Mouse (Mus musculus) left cerebral cortex, postnatal 14 days (tissue): Measurements from ENCODE around the gene Rps15. TPM values are rescaled to one million over a fixed set of nuclear protein-coding genes. Genes with fewer than 3 reads are reported as not detected.
A peak's percentile ranks its signal among the peaks of the same experiment; 100 is the strongest.

ENCODE experiments used
- DNase-seq, 2 experiments: peaks; one replicate each; pipeline ENCODE4 v3.0.0; 2021 to 2022; ENCODE audit warnings: low spot score in 2 of 2, mixed read lengths in 1 of 2
- intact Hi-C: fragments of 180-260 bp; cut with DNase I; formaldehyde crosslinking; loops from one replicate; pipeline ENCODE4 v1.15.1; 2025
- microRNA-seq, 2 experiments: library from miRNA; unstranded; fragments of <30 nt; microRNA quantifications; one replicate each; pipeline ENCODE4 v1.2.0; 2022
- total RNA-seq, 2 experiments: library from RNA; stranded (reverse); gene quantifications; 2 replicates each; pipeline ENCODE4 v1.2.3; 2021

Rps15 gene
- total RNA-seq, 2 experiments from 2014 or later, result 743 to 795 TPM

DNA sequence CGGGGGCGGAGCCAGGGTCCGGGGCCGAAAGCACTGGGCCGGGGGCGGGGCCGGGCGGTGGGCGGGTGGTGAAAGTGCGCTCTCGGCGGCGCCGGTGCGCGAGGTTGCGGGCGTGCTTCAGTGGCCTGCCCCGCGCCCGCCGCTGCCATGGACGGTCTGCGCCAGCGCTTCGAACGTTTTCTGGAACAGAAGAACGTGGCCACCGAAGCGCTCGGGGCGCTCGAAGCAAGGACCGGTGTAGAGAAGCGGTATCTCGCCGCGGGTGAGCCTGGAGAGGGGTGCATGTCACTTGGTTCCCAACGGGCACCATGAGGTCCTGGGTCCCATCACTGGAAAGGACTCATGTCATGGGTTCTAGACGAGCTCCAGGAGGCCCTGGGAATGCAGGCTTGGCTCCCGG, 37.8 kb downstream of the Rps15 start:
- no peak for DNase-seq
- intact Hi-C loops, result no loop called here

DNA sequence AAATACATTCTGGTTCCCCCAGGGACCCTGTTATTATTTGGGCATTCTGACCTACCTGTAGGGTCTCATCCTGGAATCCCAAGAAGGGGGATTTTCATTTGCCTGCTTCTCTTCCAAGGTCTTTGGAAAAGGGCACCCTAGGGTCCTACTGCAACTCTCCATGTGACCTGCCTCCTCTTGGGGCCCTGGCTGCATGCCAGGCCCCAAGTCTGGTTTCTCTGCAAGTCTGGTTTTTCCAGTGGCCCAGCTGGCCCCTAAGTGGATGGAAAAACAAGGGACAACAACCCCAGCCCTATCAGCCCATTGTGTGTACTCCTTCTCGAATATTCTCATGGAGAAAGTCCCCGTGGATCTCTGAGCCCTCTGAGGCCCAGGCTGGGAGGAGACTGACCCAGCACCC, 38.6 kb downstream of the Rps15 start:
- intact Hi-C loops, result no loop called here
- no peak for DNase-seq

DNA sequence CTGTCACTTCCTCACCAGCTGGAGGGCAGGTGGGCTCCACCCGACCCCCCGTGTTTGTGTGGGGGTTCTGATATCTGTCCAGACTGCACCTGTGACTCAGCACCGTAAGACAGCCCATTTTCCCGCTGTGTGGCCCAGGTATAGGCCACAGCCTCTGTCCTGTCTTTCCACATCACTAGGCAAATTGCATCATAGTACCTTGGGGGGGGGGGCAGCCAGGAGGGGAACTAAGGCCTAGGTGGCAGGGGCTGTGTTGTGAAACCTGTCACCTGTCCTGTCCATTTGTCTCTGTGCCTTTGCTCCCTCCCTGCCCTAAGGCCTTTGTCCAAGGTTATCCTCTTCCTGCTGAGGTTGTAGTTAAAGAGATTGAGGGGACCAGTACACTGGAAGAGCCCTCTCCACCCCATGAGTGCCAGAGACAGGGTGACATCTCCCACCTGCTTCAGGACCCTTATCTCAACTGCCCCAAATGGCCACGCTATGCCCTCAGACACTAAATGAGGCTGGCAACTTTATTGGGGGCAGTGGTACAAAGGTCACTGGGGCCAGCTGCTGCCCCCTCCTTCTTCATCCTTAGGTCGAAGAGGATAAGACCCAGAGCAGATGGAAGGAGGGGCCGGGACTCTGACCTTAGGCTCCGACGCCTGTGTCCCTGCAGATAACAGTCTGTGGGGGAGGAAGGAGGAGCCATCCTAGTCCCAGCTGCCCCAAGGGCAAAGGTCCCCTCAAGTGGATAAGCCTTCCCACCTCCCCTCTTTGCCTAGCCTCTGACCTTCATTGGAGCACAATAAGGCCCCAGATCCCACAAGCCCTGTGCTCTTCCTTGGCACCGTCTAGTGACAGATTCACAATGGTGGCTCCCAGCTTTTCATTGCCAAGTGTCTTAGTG, 39.6 kb downstream of the Rps15 start:
- no peak for DNase-seq
- intact Hi-C loops, result no loop called here

DNA sequence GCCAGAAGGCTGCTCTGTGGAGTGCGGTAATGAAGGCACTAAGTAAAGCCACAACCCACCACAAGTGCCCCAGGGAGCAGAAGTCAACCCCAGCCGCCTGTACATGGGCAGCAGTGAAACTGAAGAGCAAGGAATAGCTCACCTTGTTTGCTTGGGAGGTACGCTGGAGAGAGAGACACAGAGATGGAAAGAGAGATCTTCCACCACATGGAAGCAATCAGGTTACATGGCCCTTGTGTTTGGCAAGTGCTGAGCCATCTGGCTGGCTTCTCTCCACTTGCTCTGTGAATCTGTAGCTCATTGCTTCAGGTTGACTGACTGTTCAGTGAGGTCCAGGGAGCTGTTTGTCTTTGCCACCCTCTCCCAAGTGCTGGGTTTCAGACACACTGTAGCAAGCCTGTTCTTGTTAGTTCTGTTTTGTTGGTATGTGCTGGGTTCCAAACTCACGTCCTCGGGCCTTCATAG, 40.3 kb downstream of the Rps15 start:
- intact Hi-C loops, result no loop called here
- DNase-seq, result no peak

DNA sequence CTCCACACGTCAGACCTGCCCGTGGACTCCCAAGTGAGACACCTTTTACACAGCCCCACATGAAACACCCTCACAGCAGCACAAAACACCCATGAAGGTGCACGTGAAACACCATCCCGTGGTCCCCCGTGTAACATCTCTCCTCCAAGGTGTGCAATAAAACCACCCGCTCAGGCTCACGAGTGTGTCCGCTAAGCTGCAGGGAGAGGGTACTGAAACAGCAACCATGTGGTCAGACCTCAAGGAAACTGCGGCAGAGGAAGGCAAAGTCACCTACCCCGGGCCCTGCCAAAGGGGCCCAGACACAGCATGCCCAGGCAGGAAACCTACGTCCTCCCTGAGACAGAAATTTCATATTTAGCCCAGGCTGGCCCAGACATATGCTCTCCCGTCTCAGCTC, 44.0 kb downstream of the Rps15 start:
- DNase-seq, result no peak
- intact Hi-C loops, result no loop called here

DNA sequence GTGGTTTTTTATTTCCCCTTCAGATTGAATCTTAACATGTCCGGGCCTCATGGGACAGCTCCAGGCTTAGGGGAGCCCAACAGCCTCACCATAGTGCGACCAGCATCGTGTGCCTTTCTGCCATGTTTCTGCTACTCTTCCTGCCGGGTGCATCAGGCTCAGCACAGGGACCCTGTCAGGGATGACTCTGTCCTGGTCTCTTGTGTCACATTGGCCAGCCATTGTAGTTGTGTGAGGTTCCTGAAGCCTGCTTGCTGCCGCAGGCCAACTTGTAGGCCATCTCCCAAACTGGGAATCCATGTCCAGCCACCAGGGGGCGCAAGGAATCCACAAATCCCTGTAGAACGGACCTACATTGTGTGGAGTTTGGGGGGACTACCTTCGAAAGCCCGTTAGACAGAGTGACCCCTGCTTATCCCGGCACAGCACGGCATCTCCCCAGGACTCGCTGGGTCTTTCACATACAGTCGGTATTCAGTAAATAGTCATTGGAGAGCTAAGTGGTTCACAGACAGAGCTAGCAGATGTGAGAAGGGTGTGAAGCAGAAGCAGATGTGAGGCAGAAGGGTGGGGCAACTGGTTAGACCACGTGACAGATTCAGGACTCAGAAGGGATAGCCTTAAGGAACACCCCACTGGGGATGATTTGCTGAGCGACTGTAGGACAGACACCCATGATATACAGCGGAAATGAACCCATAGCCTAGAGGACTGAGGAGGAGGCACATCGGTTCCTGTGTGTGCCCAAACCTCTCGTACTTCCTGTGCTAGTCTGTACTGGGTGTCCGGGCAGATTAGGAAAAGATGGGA, 47.9 kb downstream of the Rps15 start:
- intact Hi-C loops, result loop anchor here (2.0 kb wide), 1 partner anchor 35 kb away; no protein-coding TSS in a partner anchor
- DNase-seq, result peak; percentile 84 to 87

DNA sequence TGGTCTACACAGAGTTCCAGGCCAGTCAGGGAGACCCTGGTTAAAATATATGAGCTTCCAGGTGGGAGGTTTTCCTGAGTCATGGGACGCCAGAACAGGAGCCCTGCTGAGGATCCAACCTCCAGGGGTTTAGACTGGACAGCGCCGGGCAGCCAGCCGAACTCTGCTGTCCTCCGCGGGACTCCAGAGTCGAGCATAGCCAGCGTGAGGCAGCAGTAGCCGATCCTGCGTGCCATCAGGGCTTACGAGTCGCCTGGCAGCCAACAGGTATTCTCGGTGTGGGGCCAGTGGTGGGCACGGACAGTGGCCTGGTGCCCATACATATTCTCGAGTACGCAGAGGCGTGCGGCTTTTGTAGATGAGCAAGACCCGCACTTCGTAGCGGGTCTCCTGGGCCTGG, 48.8 kb downstream of the Rps15 start:
- intact Hi-C loops, result loop anchor here (2.0 kb wide), 1 partner anchor 34 kb away; no protein-coding TSS in a partner anchor
- DNase-seq, result no peak

DNA sequence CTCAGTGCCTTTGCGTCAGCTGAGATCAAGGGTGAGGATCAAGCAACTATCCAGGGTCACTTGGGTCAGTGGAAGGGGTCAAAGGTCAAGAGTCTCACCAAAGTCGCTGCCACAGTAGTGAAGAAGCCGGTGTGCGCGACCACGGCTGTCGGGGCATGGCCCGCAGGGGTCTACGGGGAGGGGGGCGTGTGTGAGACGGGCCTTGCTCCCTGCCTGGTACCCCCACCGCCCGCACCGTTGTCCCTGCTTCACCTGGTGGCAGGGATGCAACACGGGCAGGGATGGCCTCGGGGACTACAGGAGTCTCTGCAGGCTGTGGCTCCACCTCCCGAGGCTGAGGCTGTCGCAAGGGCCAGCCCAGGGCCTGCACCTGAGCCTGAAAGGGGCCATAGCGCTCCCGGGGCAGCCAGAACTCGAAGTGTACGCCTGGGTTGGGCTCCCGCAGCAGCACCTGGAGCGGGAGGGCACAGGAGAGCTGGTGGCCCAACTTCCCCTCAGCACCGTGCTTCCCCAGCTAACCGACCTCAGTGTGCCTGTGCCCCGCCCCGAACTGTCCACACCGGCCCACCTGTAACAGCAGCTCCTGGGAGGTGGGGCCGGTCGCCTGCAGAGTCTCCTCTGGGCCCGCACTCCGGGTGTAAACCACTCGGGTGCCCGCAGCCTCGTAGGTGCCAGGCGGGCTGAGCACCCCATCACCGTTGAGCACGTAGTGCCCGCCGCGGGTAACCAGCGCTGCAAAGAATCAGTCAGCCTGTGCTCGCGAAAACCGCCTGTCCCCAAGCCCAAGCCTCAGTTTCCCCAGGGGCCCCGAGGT, 49.4 kb downstream of the Rps15 start:
- intact Hi-C loops, result loop anchor here (2.0 kb wide), 1 partner anchor 33 kb away; no protein-coding TSS in a partner anchor
- DNase-seq, result no peak

DNA sequence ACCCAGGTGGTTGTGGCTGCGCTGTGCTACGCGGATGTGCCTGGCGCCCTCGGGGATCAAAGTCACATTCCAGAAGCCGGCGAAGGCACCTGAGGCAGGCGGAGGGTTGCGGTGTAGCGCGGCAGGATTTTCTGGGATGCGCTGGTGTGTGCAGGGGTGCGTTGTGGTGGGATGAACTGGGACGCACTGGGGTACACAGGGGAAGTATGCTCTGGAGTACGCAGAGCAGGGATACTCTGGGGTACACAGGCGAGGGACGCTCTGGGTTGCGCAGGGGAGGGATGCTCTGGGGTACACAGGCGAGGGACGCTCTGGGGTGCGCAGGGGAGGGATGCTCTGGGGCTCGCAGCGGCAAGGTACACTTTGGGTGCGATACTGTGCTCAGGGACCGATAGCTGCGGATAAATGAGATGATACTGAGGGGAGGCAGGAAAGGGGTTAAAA, 50.1 kb downstream of the Rps15 start:
- no peak for DNase-seq
- intact Hi-C loops, result no loop called here

DNA sequence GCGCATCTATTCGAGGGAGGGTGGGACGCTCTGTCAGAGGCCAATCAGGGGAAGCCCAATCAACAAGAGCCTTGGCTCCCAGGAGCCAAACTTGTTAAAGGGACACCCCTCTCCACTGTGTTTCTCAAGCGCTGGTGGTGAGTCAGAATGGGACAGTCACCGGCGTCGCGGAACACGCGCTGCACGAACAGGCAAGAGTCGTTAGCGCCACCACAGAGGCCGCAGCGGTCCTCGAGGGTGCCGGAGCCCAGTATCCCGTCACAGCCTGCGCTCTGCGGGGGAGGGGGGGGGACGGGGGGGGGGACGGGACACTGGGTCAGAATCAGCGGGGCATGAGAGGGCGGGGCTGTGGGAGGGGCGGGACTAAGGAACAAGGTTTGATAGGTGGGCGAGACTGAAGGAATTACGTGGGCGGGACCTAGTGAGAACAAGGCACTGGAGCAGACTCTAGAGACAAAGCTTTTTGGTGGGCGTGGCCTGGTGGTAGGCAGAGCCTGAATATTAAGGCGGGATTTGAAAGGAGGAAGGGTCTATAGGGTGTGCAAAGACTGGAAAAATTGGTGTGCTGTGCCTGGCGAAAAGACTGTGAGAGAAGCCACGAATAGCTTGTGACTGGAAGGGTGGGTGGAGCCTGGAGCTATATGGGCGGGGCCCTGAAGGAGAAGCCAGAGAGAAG, 50.6 kb downstream of the Rps15 start:
- intact Hi-C loops, result no loop called here
- peak in 1 of 2 experiments; percentile 65 for DNase-seq

DNA sequence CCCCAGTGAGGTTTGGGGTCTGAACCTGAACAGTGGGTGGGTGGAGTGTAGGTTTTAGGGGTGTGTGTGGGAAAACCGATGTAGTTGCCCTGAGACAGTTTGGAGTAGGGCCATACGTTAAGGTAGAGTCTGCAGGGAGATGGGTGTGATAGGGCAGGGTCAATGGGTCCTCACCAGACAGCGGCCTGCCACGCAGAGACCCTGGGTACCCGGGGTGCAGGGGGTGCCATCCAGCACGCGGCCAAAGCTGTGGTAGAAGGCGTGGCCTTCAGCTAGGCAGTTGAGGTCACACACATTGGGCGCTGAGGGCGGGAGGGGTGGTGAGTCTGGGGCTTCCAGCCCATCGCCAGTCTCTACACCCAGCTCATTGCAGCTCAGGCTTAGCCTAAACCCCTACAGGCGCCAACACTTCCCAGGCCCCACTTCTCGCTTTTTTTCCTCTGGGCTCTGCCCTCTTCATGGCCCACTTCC, 51.2 kb downstream of the Rps15 start:
- intact Hi-C loops, result no loop called here
- no peak for DNase-seq

Small RNA genes lying within 50 kb of the gene (microRNA-seq; reads per million reads assigned to microRNA genes)
- 2.4 to 3.7 reads per million in 2 experiments for gene Mir6911

Other genes starting within 250 kb of the Rps15 start
- gene Gpx4, start 245.3 kb upstream of the Rps15 start, total RNA-seq, result 100 to 1,000 TPM; 462 to 482 TPM
- 10 to 100 TPM; 19.2 to 19.3 TPM for gene Sbno2, start 186.9 kb upstream of the Rps15 start, total RNA-seq
- 10 to 100 TPM; 86.2 to 90.8 TPM for gene Stk11, start 176.7 kb upstream of the Rps15 start, total RNA-seq
- gene Atp5d, start 153.8 kb upstream of the Rps15 start, total RNA-seq, result 100 to 1,000 TPM; 403 to 424 TPM
- gene Cbarp, start 151.6 kb upstream of the Rps15 start, total RNA-seq, result 100 to 1,000 TPM; 437 to 473 TPM
- 10 to 100 TPM; 94.0 to 96.3 TPM for gene Midn, start 144.2 kb upstream of the Rps15 start, total RNA-seq
- gene Cirbp, start 126.5 kb upstream of the Rps15 start, total RNA-seq, result 100 to 1,000 TPM in 1 of 2 experiments, 10 to 100 TPM in 1; 95.6 to 111 TPM
- 1 to 10 TPM; 5.7 to 6.2 TPM for gene 1600002K03Rik, start 119.5 kb upstream of the Rps15 start, total RNA-seq
- 10 to 100 TPM; 13.9 to 14.3 TPM for gene Efna2, start 113.0 kb upstream of the Rps15 start, total RNA-seq
- 10 to 100 TPM; 39.4 to 41.5 TPM for gene Mum1, start 66.0 kb upstream of the Rps15 start, total RNA-seq
- 100 to 1,000 TPM; 171 to 187 TPM for gene Ndufs7, start 43.3 kb upstream of the Rps15 start, total RNA-seq
- 10 to 100 TPM; 20.7 to 29.7 TPM for gene Gamt, start 31.4 kb upstream of the Rps15 start, total RNA-seq
- 10 to 100 TPM; 84.3 to 84.9 TPM for gene Dazap1, start 31.0 kb upstream of the Rps15 start, total RNA-seq
- 100 to 1,000 TPM; 131 to 139 TPM for gene Apc2, start 3.5 kb downstream of the Rps15 start, total RNA-seq
- 10 to 100 TPM; 21.2 to 25.5 TPM for gene 2310011J03Rik, start 28.1 kb downstream of the Rps15 start, total RNA-seq
- gene Pcsk4, start 37.0 kb downstream of the Rps15 start, total RNA-seq, result 1 to 10 TPM; 4.9 to 5.7 TPM
- 10 to 100 TPM in 1 of 2 experiments, 1 to 10 TPM in 1; 8.6 to 10.1 TPM for gene Reep6, start 37.5 kb downstream of the Rps15 start, total RNA-seq
- 1 to 10 TPM; 2.0 to 4.2 TPM for gene Adamtsl5, start 56.0 kb downstream of the Rps15 start, total RNA-seq
- gene Plk5, start 64.0 kb downstream of the Rps15 start, total RNA-seq, result 10 to 100 TPM in 1 of 2 experiments, 1 to 10 TPM in 1; 7.6 to 10.6 TPM
- 10 to 100 TPM; 19.9 to 24.1 TPM for gene Mex3d, start 95.2 kb downstream of the Rps15 start, total RNA-seq
- 100 to 1,000 TPM; 122 to 134 TPM for gene Mbd3, start 107.1 kb downstream of the Rps15 start, total RNA-seq
- gene Uqcr11, start 114.4 kb downstream of the Rps15 start, total RNA-seq, result 100 to 1,000 TPM; 587 to 604 TPM
- 10 to 100 TPM; 26.6 to 29.1 TPM for gene Tcf3, start 141.2 kb downstream of the Rps15 start, total RNA-seq
- gene Onecut3, start 202.4 kb downstream of the Rps15 start, total RNA-seq, result not detected
- under 1 TPM; 0.15 TPM for gene Atp8b3, start 246.7 kb downstream of the Rps15 start, total RNA-seq